Mouse (Mus musculus): ENCODE data around the gene Gm8439.

Gm8439 gene

DNA sequence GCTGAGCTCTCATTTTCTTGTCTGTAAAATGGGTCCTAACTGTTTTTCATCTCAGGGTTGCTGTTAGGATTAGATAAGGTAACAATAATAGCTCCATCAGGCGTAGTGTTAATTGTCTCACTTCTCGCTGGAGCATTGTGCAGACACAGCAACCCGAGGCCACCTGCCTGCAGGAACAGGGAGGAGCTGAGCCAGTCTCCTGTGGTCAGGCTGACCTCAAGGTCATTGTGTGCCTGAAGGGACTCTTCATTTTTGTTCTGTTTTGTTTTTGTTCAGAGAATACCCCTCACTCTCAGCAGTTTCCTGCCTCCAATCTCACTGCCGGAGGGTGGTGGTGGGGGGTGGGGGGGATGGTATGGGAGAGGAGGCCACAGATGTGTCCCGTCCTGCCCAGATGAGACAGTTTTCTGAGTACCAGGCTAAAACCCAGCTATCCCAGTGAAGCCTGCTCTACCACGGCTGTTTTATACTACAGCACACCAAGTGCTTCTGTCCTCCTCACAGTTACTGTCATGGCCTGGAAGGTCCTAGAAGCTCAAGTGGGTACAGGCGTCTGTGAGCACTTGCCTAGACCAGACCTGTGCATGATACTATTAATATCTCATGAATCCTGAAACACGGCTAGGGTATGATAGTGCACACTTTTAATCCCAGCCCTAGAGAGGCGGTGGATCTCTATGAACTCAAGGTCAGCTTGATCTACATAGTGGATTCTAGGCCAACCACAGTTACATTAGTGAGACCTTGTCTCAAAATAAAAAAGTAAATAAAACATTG is 23.9 kb downstream of the Gm8439 start:
- DNase-seq (ENCODE audit: low spot score in 2 of 2): no peak

DNA sequence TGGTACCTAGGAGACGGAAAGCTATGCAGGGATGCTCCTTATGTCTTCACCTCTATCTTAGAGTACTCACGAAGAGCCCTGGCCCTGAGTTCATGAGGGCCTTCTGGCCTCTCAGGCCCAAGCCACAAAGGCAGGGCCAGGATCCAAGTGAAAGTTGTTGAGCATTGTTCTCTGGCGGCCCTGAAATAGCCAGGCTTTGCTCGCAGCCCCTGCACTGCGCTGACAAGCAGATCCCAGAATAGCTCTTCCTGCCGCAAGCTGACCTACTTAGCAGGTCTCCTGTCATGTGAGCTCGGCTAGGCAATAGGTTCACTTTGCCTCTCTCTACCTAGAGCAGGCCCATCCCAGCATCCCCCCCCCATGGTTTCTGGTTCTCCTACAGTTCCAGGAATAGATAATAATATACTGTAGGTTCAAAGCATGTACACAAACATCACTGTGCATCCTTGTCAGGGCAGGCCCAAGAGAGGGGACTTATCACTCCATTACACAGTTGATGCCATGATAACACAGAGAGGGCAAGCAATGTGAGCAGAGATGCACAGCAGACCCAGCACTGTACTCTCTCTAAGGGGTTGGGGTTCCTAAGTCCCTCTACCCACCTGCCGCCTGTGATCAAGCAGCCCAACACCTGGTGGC is 25.3 kb downstream of the Gm8439 start:
- DNase-seq (ENCODE audit: low spot score in 2 of 2): peak in 1 of 2 experiments; percentile 15

DNA sequence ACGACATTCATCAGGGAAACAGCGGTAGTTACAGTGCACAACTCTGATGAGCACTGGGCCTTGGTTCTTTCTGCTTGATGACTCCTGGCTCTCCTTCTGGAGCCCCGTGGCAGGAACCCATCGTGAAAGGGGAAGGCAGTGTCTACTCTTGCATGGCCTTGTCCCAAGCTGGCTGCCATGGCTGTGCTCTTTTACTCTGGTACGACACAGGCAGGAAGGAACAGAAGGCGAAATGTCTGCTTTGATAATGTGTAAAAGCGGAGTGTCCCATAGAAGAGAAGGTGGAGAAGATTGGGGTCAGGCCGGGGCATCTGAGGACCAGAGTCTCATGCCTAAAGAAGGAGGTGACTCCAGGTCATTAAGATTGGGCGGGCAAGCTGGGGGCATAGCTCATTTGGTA is 26.1 kb downstream of the Gm8439 start:
- DNase-seq (ENCODE audit: low spot score in 2 of 2): no peak

DNA sequence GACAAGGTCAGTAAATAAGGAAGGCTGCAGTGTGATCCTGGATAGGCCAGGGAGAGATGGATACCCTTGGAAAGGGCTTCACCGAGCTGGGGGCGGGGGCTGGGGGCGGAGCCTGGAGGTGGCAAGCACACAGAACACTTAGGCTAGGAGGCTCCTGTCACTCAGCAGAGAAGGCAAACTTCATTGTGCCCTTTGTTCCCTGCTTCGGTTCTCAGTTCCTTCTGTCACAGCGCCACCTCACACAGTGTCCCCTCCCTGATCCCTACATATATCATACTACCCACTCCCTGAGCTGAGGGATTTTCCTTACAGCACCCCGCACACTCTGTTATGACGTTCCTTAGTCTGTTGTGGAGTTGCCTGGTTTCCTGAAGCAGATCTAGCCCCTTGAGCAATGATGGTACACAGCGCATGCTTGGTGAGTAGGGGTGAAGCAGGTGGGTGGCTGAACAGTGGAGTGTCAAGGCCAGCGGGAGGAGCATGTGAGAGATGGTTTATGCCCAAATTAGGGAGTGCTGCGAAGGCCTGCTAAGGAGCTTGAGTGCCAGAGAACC is 27.1 kb downstream of the Gm8439 start:
- peak in 1 of 2 experiments; percentile 19 for DNase-seq (ENCODE audit: low spot score in 2 of 2)

DNA sequence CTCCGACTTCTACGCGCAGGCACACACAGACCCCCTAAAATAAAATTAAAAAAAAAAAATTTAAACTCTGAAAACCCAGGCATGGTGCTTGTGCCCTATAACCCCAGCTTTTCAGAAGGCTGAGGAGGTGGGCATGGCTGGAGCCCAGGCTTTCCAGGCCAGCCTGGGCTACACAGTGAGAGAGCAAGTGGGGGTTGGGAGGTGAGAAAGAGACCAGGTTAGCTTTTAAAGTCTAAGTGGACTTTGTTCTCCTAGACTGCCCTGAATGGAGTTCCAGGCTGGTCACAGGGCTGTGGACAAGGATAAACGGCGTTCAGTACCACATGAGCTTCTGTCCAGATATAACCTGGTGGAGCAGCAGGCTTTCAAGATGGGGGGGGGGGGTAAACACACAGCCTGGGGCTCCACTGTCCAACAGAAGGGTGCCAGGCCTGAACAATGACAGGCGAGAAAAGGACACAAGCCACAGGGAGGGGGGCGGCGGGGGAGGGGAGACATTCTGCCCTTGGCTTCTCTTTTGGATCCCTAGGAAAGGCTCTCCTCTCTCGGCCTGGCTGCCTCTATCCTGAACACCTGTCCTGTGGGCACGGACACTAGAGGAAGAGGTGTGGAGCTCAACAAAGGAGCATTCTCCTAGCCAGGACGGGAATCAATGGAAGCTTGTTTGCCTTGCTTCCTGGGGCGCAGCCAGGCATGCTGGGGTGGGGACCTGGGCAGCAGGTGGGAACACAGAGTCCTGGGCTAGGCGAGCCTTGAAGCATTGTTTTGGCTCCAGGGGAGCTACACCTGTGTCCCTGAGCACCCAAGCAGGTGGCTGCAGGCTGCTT is 27.9 kb downstream of the Gm8439 start:
- no peak for DNase-seq (ENCODE audit: low spot score in 2 of 2)

DNA sequence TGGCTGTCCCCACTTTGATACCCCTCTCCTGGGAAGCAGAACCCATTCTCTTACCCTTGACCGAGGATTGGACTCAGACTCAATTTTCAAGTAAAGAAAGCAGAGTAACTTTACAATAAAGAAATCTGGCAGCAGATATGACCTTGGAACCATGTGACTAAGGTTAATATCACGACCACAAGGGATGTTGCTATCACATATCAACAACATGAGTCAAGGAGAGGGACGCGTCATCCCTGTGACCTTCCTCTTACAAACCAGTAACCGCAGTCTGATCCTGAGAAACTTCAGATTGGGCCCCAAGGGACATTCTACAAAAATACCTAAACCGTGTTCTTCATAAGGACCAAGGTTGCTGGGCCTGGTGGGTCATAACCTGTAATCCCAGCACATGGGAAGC is 39.2 kb downstream of the Gm8439 start:
- DNase-seq (ENCODE audit: low spot score in 2 of 2): no peak

DNA sequence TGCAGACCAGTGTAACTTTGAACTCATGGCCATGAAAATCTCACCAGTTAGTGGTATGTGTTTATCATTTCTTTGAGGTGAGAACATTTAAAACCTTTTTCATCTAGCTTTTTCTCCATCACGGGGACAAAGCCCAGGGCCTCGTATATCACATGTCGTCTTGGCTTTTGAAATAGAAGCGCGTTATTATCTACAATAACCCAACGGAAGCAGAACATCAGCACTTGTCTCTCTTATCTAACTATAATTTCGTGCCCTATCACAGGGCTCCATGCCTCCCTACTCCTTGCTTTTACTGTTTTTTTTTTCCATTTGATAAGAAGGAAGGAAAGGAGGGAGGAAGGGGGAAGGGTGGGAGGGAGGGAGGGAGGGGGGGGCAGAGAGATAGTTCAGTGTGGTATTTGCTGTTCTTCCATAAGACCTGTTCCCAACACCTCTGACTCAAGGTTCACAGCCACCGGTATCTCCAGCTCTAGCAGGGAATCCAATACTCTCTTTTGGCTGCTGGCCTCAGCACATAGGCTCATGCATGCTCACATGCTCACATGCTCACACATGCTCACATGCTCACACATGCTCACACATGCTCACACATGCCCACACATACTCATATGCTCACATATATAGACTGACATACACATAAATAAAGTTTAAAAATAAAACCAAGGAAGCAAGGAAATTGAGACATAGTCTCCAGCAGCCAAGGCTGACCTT is 41.8 kb downstream of the Gm8439 start:
- DNase-seq (ENCODE audit: low spot score in 2 of 2): no peak

DNA sequence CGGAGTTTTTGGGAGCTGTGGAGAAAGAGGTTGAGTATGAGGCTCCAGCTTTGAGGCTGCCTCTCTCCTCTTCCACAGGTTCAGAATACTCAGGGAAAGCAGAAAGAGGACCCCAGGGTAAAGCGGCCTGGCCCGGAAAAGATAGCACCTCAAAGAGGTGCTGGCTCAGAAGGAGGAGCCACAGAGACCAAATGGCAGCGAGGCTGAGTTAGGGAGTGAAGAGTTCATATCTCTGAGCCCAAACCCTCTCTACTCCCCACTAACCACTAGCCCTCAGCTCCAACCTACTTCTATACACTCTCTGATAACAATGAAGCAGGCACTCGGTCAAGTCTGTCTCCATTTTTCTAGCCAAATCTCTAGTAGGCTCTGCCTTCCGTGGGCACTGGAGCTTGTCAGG is 43.3 kb downstream of the Gm8439 start:
- no peak for DNase-seq (ENCODE audit: low spot score in 2 of 2)

DNA sequence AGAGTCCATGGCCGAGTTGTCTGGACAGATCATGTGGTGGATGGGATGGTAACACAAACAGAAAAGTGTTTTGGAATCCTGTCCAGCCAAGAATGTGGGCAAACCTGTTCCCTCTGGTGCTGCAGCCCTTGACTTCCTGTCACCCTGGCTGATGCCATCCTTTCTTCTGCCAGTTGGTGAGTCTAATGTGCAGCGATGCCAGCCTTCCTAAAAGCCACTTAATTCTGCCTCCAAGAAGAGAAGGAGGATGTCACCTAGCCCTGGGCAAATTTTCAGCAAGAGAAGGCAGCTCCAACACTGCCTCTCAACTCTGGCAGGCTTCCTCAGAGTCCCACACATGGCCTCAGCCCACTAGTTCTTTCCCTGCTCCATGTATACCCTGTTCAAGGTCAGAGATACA is 46.8 kb downstream of the Gm8439 start:
- DNase-seq (ENCODE audit: low spot score in 2 of 2): no peak

DNA sequence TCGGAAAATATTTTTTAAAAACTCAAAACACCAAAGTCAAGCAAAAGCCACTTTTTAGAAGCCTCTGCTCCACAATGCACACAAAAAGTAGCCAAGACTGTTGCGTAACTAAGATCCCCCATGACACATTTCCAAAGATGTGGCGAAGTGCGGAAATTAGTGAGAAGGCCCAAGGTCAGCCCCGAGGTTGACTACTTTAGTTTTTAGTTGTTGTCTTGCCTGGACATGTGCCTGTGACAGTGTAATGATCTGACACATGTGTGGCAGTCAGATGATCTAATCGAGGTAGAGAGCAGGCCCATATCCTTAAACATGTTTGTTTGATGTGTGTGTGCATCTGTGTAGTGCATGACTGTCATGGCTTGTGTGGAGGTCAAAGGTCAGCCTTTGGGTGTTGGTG is 53.4 kb downstream of the Gm8439 start:
- DNase-seq (ENCODE audit: low spot score in 2 of 2): no peak

DNA sequence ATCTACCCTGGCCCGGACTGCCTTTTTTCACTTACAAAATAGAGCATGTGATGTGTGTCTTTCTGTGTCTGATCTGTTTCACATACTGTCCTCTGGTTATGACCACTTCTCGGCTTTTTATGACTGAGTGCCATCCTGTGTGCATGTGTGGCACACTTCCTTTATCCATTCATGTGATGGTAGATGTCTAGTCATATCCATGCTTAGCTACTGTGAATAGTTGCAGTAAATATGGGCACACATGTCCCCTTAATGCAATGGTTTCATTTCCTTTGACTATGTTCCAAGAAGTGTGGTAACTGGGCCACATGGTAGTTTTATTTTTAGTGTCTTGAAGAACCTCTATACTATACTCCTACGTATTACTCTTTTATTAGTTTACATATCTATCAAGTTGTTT is 55.4 kb downstream of the Gm8439 start:
- no peak for DNase-seq (ENCODE audit: low spot score in 2 of 2)

DNA sequence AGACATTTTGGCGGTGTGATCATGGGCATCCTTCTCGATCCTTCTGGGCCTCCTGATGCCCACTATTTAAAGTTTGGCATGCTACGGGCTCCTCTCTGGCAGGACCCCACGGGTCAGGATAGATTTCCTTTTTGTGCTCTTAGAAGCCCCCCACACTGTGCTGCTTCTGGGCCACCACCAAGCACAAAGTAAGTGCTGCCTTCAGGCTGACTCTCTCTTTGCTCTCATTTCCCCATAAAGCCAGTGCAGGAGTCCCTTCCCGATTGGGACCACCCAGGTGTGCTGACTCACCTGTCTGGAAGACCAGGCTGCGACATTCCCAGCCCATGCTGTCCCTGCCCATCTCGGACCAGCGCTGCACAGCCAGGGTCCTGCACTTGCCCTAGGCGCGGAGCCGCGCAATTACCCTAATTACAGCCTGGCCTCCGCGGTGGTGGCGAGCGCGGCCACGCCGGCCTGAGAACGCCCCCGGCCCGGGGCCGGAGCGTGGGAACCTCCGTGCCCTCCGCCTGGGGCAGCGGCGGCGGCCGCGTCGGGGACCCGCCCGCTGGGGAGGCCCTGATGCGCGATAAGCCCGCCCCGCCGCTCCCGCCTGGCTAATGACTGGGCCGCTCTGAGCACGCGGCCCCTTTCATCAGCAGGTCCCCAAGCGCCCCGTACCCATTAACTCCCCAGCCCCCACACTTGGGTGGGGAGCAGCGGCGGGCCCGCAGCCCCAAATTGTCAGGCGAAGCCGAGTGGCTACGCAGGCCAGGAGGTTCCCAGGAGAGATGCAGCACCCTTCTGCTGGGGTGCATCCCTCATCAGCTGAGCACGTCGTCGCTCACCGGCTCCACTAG is 61.0 kb downstream of the Gm8439 start:
- peak in 1 of 2 experiments; percentile 28 for DNase-seq (ENCODE audit: low spot score in 2 of 2)

DNA sequence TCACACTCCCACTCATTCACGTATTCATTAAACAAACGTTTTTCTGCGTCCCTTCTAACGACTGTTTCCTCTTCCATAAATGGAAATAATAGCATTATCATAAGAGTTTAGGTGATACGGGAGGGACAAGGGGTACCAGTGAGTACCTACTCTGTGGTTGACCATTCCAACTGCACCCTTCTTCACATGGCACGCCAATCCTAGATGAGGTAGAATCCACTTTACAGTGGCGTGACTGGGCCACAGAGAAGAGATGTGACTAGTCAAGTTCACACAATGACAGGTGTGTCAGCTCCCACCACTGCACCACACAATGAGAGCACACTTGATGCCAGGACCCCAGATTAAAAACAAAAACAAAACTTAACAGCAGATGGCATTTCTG is 61.7 kb downstream of the Gm8439 start:
- DNase-seq (ENCODE audit: low spot score in 2 of 2): no peak

DNA sequence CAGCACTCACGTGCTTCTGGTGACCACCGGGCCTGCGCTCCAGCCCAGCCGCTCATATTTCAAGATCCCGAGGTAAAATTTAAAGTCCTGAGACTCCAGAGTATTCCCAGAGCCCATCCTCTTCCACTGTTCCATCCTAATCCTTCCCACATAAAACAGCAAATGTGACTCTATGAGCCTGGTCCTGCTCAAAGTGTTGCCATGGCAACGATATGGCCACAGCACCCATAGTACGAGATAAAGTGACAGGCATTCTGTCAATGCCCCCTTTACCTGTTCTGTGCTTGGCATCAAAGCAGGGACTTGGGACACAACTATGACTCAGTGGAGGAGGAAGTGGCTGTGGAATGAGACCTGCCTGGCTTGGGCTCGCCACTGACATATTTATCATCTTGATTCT is 67.4 kb downstream of the Gm8439 start:
- no peak for DNase-seq (ENCODE audit: low spot score in 2 of 2)
